Mouse (Mus musculus): ENCODE measurements at regions not wholly inside any gene's neighbourhood (a gene's known extent, or its start where the extent isn't known, plus 50 kb on each side); places are given as distances from the start of the nearest gene placed in this dataset.

DNA sequence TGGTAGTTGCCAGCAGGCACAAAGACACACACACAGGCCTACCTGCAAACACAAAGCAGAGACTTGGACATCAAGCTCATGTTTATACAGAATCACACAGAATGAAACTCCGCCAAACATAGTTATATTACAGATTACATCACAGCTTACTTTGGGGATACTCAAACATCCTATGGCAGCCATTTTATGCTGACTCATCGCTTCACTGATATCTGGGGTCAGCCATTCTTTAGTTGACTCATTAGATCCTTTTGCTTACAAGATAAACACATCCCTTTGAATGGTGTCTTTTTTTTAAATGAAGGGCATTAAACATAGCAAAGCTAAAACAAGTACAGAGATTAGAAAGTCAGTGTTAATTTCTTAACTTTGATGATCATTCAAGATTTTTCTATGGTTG, 127.4 kb upstream of the Mtpn start:
- TF ChIP-seq EP300 (IDR thresholded peaks at IDR 0.05; ENCODE audit: low read depth) (no peak), CTCF (IDR thresholded peaks at IDR 0.05; ENCODE audit: low read depth) (no peak)
